Mouse (Mus musculus): ENCODE data around the gene Serinc5. TPM values are rescaled to one million over a fixed set of nuclear protein-coding genes. Genes with fewer than 3 reads are reported as not detected.
"Not testable (repeated sequence)": the region's sequence is repeated elsewhere in the genome, so short reads cannot be mapped to it uniquely, and the experiment has no call there.

The Serinc5 gene
- total RNA-seq, 2 experiments from 2014 or later, result 2.5 to 4.2 TPM

DNA sequence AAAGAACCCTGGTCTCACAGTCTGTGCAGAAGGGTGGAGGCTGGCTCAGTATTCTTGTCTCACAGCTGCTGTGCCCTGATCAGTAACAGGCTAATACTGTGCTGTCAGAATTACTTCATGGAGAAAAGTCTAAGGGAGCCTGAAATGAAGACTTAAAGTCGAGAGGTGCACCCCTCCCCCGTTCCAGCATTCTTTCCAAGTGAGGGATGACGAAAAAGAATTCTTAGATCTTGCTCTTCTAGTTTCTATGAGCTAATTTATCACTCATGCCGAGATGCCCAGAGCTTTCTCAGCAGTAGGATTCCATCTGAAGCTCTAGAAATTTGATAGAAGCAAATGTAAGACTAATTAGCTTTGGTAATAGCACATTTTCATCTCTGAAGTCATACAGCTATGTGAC, 66.8 kb downstream of the Serinc5 start:
- no peak for TF ChIP-seq CTCF (IDR thresholded peaks at IDR 0.05)
- H3K27ac ChIP-seq, result no peak overlapping the region
- DNase-seq, result no peak
- intact Hi-C loops (cut with DNase I), result no loop called here
- no peak overlapping the region for H3K4me3 ChIP-seq

DNA sequence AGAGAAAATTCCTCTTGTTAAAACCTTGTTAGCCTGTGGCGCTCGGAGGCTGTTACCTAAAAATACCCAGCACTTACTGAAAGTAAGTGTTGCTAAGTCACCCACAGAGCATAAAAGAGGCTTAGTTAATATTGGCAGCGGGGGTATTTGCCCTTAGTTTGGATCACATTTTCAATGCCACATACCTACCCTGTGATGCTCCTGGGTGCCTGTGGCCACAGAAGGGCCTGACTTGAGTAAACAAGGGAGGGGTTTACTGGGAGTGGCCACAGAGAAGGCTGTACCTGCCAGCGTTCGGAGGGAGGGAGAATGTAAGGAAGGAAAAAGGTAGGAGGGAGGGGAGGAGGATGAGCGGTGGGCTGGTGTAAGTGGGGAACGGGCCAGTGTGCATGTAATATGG, 68.8 kb downstream of the Serinc5 start:
- no peak for TF ChIP-seq CTCF (IDR thresholded peaks at IDR 0.05)
- Histone ChIP-seq H3K27ac (no peak overlapping the region), H3K4me3 (no peak overlapping the region)
- DNase-seq, result no peak
- intact Hi-C loops (cut with DNase I), result no loop called here

DNA sequence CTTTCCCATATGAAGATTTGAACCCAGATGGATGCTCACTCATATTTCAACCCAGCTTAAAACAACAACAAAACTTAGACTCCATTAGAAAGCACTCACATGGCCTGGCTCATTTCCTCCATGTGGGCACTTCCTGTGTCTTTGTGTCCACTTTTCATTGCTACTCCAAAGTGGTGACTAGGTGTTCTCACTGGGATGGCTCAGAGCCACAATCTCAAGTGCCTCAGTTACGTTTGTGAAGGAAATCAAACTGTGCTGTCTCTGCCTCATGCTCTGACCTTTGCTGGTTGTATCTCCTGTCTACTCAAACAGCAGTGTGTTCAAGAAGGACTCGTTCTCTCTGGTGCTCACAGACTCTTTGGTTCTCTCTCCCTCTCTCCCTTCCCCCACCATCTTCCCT, 70.7 kb downstream of the Serinc5 start:
- Histone ChIP-seq H3K27ac (no peak overlapping the region), H3K4me3 (no peak overlapping the region)
- intact Hi-C loops (cut with DNase I), result no loop called here
- no peak for DNase-seq
- no peak for TF ChIP-seq CTCF (IDR thresholded peaks at IDR 0.05)

DNA sequence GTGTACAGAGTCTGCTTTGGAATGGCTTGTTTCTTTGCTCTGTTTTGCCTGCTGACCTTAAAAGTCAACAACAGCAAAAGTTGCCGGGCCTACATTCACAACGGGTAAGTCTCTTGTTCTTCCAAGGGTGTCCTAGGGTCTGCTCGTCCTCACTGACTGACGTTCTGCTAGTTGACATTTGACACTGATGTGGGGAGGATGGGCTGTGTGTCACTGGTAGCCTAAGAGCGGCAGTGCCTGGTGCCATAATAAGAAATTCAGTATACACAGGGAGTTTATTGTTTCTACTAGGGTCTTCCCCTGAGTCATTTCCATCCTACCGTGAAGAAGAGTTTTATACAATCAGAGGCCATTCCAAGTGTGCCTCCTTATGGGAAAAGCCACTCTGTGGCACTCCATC, 71.9 kb downstream of the Serinc5 start:
- TF ChIP-seq CTCF (IDR thresholded peaks at IDR 0.05), result no peak
- intact Hi-C loops (cut with DNase I), result no loop called here
- no peak for DNase-seq
- no peak overlapping the region for H3K4me3 ChIP-seq
- H3K27ac ChIP-seq, result no peak overlapping the region

DNA sequence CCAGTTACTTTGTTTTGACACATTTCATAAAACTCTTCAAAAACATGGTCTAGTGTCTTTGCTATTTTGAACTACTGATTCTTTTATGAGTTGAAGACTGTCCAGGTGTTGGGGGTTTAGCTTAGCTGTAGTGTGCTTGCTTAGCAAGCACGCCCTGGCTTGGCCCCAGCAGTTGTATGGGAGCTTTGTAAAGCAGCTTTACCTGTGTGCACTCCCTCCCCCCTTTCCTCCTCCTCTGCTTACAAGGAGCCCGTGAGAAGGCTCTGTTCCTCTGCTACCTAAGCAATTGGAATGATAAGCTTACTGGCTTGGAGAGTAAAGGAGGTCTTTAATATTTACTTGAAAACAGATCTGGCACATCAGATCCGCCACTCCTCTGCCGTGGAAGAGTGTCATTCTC, 72.6 kb downstream of the Serinc5 start:
- no peak for DNase-seq
- TF ChIP-seq CTCF (IDR thresholded peaks at IDR 0.05), result no peak
- no peak overlapping the region for H3K4me3 ChIP-seq

DNA sequence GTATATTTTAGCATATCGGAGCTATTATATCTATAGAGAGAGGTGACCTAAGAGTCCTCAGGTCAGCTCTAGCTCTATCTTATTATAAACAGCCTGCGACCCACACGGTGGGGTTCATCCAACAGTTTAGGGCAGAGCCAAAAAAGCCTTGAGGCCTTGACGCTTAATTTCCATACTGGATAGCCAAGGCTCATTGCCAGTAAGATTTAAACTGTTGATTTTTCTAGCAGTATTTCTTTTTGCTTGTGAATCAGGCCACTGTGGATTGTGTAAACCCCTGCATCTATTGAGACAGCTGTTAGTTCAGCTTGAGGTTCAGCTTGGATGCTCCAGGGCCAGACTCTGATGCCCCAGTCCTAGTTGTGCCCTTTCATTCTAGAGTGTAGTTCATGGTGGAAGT, 73.4 kb downstream of the Serinc5 start:
- TF ChIP-seq CTCF (IDR thresholded peaks at IDR 0.05), result no peak
- no peak overlapping the region for H3K27ac ChIP-seq
- intact Hi-C loops (cut with DNase I), result no loop called here
- H3K4me3 ChIP-seq, result no peak overlapping the region
- DNase-seq, result no peak

More for the DNA sequence above, 72.6 kb downstream of the Serinc5 start:
- H3K27ac ChIP-seq, result no peak overlapping the region
- intact Hi-C loops (cut with DNase I), result no loop called here

DNA sequence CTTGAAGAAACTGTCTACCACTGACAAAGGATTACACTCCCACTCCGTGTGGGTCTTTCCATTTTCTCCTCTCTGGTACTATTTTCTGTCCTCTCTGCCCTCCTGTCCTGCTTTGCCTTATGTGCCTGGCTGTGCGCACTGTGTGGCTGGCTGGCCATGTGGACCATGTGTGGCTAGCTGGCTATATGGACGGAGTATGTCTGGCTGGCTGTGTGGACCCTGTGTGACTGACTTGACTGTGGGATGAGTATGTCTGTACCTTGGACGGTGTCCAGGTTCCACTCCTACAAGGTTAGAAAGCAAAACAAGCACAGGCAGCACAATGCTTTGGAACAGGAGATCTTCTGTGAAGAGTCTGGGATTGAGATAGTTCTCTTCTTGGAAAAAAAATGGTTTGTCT, 74.4 kb downstream of the Serinc5 start:
- no peak for TF ChIP-seq CTCF (IDR thresholded peaks at IDR 0.05)
- intact Hi-C loops (cut with DNase I), result no loop called here
- H3K27ac ChIP-seq, result no peak overlapping the region

DNA sequence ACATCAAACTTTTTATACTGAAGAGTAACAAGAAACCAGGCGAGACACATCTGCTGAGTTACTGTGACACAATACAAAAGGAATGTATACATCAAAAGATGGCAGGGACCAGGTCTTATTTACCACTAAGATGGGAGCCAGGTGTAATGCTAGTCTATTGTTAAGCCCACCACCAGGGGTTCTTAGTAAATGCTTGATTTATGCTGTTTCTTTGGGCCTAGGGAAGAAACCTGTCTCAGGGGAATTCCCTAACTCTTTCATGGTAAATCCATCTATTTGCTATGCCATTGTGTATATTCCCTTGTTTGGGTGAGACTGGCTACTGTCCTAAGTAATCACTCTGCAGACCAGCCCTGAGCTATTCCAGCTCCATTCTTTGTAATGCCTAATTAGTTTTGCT, 76.3 kb downstream of the Serinc5 start:
- intact Hi-C loops (cut with DNase I); H3K27ac ChIP-seq; DNase-seq; H3K4me3 ChIP-seq: not testable (repeated sequence)

More for the DNA sequence above, 74.4 kb downstream of the Serinc5 start:
- H3K4me3 ChIP-seq, result no peak overlapping the region
- no peak for DNase-seq

DNA sequence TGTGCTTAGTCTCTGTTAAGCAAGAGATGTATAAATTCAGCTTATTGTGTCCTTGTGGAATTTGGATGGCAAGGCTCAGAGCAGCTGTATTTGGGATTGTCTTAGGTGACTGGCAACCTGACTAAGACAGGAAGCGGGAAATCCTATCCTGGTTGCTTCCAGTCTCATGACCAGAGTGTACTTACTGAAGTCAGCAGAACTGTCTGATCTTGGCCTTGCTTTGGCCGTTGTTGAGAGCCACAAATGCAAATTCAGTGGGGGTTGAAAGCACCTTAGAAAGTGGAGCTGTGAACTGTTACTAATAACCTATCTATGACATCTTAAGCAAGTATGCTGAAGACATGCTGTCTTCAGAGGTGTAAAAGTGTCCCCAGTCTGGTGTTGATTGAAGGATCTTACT, 78.2 kb downstream of the Serinc5 start:
- intact Hi-C loops (cut with DNase I), result no loop called here
- no peak overlapping the region for H3K27ac ChIP-seq
- no peak overlapping the region for H3K4me3 ChIP-seq
- TF ChIP-seq CTCF (IDR thresholded peaks at IDR 0.05), result no peak
- DNase-seq, result no peak

DNA sequence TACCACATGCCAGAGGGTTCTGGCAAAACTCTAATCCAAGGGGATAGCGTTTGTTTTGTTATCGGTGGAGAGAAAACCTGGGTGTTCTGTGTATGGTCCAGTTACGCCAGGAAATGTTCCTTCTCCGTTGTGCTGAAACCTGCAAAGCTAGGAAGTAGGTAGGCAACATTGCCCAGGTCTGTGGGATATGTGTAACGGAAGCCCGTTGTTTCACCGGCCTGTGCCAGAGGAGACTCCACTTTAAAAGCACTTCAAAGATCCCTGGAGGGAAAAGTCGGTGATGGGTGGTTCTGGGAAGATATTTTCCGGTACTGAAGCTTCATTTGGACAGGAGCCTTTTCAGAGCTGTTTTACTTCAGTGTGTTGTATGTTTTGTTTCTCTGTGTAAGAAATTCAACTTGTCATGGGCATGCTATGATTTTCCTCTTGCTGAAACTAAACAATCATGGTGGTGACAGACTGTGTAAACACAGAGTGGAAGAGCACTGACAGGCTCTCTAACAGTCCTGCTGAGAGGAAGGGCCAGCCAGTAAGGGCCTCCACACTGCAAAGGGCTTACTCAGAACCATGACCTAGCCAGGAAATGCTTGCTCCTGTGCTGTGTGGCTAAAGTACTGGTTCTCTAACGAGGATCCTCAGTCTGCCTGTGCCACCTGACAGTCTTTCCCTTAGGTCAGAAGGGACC, 83.1 kb downstream of the Serinc5 start:
- TF ChIP-seq CTCF (IDR thresholded peaks at IDR 0.05), result no peak
- Histone ChIP-seq H3K4me3 (no peak overlapping the region), H3K27ac (no peak overlapping the region)
- intact Hi-C loops (cut with DNase I), result no loop called here
- DNase-seq, result no peak

DNA sequence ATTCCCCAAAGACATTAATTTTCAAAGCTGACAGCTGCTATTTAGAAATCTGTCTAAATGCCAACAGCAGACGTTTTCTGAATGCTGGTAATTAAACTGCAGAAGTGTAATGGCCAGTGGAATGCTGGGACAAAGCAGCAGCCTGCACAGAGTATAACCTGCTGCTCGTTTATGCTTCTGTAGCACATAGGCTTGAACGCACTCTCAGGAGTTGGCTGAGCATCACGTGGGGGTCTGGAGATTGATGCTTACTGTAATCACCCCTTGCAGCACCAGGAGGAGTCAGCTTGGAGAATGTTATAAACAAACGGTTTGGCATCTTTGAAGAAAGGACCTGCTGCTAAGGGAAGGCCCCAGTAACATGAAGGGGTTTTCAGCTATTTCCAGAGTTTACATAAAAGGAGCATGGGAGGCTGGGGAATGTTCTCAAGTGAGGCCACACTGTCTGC, 85.6 kb downstream of the Serinc5 start:
- TF ChIP-seq CTCF (IDR thresholded peaks at IDR 0.05), result no peak
- no peak for DNase-seq
- intact Hi-C loops (cut with DNase I), result no loop called here
- no peak overlapping the region for H3K27ac ChIP-seq
- H3K4me3 ChIP-seq, result no peak overlapping the region

DNA sequence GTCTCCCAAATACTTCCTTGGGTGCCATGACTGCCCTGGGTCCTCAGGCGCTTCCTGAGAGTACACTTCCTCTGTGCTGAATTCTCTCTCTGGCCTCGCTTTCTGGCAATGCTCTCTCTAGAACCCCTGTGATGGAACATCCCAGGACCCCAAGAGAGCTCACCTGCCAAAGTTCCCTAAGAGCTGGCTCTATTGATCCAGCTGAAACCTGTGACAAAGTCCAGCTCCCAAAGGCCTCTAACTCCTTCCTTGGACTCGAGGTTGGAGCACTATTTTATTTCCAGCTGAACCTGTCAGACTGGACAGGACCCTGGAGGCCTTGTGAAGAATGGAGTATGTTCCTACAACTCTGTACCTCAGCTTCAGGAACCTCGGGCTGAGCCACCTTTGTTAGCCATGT, 86.2 kb downstream of the Serinc5 start:
- Histone ChIP-seq H3K27ac (no peak overlapping the region), H3K4me3 (no peak overlapping the region)
- no peak for DNase-seq
- TF ChIP-seq CTCF (IDR thresholded peaks at IDR 0.05), result no peak
- intact Hi-C loops (cut with DNase I), result no loop called here

DNA sequence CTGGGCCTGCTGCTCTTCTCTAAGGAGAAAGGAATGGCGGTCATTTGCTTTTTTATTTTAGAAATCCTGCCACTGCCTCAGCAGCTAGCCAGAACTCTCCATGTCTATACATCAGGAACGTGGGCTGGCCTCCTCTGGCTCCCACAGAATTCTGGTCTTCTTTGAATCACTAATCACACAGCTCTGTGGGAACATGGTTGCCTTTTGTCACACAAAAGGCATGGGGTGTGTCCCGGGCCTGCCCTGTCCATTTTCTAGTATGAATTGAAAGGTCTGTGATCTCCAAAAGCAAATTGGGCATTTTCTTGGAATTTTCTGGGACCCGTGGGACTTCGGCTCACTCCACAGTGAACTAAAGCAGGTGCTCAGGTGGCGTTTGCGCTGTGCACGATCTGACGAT, 87.9 kb downstream of the Serinc5 start:
- DNase-seq, result no peak
- Histone ChIP-seq H3K27ac (no peak overlapping the region), H3K4me3 (no peak overlapping the region)
- intact Hi-C loops (cut with DNase I), result no loop called here
- no peak for TF ChIP-seq CTCF (IDR thresholded peaks at IDR 0.05)

DNA sequence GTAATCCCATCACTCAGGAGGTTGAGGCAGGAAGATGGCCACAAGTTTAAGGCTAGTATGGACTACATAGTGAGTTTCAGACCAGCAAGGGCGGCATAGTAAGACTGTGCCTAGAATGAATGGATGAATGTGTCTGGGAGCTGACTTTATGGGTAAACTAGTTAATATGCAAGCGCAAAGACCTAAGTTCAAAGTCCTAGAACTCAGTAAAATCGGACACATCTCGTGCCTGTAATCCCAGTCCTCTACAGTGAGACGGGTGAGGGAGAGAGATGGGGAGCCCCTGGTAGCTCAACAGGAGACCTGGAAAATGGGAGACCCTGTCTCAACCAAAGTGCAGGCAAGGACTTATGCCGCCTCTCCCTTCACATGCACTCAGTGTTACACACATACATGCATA, 88.5 kb downstream of the Serinc5 start:
- no peak overlapping the region for H3K27ac ChIP-seq
- no peak for TF ChIP-seq CTCF (IDR thresholded peaks at IDR 0.05)
- H3K4me3 ChIP-seq, result no peak overlapping the region
- intact Hi-C loops (cut with DNase I), result no loop called here
- DNase-seq, result no peak
